Mouse (Mus musculus) B cell, adult 2 months (primary cell): ENCODE results near the gene Hoxa10.

Experiments
- DNase-seq, 2 experiments: peaks; one replicate each; pipeline ENCODE4 v3.0.0; 2022

The Hoxa10 gene

DNA sequence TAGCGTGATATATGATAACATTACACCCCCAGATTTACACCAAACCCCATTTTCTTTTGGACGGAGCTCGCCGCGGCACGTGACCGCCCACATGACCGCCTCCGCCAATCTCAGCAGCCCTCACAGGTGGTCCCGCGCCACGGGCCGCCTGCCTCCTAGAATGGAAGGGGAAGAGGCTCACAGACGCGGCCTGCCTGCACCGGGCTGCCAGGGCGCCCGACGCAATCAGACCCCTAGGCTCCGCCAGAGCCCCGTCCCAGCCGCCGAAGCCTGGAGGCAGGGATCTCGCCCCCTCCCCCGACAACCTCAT lies 23.2 kb downstream of the Hoxa10 start:
- peak; percentile 66 to 73 for DNase-seq

DNA sequence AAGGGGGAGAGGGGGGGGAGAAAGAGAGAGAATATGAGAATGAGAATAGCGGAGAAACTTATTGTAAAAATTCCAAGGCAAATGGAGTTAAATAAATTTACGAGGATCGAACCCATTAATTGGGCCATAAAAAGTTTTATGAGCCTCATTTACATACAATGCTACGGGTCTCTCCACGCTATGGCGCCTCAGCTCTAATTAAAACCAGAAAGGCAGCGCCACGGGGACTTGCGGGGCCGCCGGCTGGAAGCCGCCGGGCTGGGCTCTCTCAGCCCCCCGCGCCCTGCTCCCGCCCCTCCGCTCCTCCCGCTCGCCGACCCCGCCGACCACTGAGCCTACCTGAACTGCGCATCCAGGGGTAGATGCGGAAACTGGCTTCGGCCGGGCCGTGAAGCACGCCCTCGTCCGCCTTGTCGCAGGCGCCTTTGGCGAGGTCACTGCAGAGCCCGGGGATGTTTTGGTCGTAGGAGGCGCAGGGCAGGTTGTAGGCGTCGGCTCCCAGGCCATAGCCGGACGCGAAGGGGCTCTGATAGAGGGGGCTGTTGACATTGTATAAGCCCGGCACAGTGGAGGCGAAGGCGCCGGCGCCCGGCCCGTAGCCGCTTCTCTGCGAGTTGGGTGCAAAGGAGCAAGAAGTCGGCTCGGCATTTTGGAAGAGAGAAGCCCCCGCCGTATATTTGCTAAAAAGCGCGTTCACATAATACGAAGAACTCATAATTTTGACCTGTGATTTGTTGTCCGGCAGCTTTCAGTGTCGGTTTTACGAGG lies 23.8 kb downstream of the Hoxa10 start:
- peak; percentile 48 for DNase-seq

DNA sequence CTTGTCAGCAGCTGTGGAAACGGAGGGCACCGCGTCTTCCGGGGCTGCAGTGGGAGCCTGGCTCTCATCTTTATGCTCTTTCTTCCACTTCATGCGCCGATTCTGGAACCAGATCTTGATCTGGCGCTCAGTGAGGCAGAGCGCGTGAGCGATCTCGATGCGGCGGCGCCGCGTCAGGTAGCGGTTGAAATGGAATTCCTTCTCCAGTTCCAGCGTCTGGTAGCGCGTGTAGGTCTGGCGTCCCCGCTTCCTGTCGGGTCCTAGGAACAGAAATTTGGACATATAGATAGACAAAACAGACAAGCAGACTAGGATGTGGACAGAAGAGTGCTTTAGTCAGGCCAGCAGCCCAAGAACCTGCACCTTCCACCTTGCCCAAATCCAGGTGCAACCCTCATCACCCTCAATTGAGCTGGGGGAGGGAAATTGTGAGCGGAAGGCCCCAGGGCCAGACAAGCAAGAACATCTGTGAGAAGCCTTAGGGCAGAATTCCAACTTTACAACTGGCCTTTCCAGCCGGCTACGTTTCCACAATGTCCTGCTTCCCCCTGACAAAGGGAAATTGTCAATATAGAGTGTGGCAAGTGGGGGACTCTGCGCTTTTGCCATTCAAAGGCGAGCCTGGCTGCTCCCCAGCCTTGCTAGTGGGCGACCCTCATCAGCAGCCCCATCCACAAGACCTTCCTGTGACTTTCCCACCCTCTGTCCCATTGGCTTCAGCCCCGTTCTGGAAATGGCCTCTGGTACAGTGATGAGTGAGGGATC lies 24.7 kb downstream of the Hoxa10 start:
- peak in 1 of 2 experiments; percentile 27 for DNase-seq

DNA sequence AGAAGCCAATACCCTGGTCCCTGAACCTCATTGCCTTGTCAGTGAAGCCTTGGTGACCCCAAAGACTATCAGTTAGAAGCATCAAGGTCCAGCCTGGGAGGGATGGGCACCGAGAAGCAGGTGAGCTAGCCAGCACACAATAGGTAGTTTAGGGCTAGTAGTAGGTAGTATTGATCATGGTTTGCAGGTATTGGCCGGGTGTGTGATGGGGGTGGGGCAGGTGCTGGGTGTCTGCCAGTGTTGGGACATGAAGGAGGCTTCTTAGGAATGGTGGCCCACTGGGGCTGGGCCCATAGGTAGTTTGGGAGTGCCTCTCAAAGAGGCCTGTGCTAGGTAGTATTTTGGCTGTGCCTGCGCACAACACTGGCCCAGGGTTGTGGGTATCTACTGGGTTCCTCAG lies 25.6 kb downstream of the Hoxa10 start:
- peak in 1 of 2 experiments; percentile 24 for DNase-seq

DNA sequence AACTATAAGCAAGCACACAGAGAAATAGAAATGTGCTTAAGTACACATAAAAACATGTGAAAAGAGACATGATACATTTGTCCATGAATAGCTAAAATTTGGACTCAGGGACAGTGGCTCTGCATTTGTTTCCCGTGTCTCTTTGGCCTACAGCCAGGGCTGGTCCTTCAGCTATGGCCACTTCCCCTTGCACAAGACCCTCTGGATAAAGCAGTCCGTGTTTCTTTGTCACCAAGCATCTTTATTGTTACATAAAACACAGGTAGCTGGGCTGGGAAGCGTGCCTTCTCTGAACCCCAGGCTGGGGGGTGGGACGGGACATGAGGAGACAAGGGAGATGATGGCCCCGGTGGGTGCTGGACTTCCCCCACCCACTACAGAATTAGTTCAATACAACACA lies 26.4 kb downstream of the Hoxa10 start:
- no peak for DNase-seq

DNA sequence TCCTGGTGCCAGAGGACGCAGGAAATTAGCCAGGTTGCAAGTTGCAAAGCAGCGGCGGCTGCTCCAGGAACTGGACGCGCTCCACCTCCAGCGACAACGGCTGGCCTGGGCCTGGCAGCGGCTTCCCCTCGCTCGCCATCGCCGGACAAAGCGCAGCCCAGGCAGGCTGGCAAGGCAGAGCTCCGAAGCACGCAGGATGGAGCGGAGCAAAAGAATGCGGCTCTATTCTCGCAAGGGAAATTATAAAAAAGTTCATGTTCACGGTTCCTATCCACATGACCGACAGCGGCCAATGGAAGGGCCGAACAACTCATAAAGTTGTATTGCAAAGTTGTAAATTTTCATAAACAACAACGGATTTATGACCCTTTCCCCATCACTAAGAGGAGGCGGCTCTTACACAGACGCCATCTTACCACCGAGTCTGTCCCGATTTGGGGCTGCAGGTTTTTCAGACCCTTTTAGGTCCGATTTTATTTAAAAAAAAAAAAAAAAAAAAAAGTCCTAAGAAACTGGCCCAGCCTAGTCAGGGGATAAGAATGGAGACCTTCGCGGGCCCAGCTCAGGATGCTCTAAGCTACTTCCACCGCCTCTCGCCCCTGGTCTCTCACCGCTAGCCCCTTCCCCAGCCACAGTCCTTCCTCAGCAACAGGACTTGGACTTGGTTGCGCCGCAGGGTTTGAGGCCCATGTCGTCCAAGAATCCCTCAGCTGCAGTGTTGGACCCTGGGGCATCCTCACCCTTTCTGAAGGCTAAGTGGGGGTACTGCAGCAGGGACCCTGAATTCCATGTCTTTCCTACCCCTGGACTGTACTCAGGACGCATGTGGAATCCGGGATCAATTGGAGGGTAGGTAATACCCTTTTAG lies 27.3 kb downstream of the Hoxa10 start, which contains the start of the genes Hoxa3 and Gm28308:
Gene Hoxa3 (minus strand): TSS at position 218 of the 868 bp plus-strand sequence.
Gene Gm28308 (minus strand): TSS at position 221 of the 868 bp plus-strand sequence.
- peak in 1 of 2 experiments; percentile 46 for DNase-seq

DNA sequence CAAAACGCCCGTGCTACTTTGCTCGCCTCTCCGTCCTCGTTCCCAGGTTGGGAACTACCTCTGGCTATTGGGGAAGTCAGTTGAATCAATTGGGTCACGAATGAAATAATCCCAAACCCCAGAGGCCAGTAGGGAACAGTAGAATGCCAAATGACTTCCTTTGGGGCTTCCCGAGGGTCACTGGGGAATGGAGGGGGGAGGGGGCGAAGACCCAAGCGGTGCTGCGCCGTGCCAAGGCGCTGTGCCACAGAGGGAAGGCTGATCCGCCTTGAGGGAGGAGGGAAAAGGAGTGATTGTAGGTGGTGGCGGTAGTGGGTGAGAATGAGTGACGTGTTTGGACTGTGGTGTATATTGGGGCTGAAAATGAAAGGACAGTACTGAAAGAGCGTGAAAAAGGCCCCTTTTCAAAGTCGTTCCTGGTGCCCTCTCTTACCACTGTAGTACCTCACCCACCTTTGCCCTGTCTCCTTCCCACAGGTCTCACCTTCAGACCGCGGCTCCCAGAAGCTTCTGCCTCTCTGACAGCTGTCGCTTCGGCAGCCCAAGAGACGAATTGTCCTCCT lies 28.0 kb downstream of the Hoxa10 start:
- DNase-seq = no peak

DNA sequence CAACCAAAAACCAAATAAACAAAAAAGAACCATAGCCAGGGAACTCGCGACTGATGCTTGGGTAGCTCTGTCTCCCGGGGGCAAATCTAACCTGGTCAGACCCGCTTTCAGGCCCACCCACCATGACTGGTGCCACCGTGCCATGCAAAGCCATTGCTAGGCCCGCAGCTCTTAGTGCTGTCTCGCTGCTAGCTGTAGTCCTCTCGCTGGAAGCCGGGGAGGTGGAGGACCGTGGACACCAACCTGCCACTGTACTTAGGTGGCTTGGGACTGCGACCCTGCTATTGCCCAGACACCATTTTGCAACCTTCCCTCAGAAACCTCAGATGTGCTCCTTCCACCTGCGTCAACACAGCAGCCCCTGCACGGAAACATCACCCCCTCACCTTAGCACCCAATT lies 28.7 kb downstream of the Hoxa10 start:
- DNase-seq = no peak

DNA sequence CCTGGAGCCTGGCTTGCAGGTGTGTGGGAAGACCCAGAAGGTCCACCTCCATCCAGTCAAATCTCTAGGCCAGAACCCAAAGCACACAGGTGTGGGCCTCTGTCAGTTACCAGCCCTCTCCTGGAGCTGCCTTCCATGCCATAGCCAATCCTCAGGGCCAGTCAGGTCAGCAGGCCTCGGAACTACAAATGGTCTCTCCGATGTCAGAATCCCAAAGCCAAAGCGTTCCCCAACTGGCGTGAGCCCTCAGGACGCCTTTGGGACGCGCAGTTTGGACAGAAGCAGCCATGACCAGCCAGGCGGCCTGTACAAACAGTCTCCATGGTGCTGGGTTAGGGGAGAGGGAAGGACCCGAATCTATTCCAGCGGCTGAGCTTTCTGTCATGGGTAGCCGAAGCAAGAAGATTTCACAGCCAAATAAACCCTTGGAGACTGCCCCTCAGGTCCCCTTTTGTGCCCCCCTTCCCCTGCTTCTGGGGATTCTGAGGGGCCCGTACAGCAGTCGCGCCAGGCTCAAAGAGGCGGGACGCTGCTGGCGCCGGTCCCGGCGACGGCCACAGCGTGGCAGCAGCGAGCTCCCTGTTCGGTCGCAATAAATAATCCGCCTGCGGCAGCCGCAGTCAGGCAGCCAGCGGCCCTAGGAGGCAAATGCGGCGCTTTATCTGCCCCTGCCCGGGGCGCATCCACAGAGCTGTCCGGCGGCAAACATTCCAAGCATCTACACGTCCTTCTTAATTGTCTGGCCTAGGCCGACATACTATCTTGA lies 29.3 kb downstream of the Hoxa10 start:
- DNase-seq = peak; percentile 82 to 84

DNA sequence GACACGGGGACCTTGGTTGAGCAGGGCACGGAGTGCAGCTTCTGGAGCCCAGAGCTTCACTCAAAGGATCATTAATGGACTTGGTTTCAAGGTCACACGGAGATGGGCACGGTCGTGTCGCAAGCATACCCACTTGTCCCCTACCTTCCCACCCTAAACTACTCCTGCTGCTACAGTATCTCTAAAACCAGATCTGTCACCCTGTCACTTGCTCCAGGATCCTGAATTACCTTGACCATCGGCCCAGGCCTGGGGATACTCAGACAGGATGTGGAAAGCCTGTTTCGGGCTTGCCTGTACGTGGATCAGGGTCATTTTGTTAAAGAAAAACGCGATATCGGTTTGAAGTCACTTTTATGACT lies 31.0 kb downstream of the Hoxa10 start:
- DNase-seq = no peak

DNA sequence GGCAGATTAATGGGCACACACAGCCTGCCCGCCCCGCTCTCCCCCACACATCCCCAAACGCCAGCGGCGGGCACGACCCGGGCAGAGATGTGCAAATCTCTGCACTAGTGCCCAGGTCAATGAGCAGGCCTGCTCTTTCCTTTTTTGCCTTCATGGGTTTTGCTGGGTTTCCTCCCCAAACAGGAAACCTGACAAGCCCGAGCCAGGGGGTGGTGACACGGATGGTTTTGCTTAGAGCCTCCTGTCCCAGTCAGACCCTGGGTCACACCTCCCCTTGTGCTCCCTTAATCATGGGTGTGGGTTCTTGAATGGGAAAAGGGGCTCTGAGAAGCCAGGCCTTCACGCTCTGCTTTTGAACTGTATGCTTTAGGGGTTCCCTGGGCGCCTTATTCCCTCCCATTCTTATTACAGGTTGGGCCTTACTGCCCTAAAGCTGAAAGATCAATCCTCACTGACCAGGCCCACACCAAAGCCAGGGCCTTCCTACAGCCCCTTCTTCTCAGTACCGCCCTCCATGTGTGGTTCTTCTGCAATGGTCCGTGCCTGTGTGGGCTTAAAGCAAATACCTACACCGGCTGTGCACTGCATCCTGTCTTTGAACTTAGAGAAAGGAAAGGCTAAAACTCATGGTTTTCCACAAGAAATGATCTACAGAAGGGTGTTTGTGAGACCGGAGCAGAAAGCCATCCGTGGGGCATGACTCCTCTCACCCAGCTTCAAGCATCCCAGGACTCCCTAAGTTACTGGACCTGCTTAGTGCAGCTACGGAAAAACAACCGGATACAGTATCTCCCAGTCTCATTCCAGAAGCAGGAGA lies 31.6 kb downstream of the Hoxa10 start:
- DNase-seq = no peak

DNA sequence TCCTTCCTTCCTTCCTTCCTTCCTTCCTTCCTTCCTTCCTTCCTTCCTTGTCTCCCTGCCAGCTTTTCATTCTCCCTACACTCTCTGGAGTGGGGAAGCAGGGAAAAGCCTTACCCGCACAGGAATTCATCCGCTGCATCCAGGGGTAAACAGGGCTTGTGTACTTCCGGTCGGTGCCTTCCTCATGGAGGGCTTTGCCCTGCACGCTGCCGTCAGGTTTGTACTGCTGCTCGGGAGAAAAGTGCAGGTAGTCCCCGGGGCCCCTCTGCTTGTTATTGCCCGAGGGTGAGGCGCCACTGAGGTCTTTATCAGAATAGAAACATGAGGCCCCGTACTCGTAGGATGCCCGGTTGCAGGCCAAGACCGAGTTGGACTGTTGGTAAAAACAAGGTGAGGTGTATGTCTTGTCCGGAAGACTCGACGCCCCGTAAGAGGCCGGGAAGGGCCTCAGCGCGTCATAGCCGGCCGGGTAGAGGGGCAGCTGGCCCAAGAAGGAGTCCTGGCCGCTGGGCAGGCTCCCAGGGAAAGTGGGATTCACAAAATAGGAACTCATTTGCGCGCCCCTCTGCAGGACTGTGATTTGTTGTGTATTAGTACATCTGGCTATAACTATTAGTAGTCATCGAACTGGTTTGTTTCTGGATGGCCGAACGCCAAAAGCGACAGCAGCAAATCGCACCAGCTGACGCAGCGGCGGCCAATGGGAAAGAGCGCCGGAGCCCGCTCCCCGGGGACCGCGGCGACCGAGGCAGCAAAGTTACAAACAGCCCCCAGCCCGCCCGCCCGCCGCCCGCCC lies 32.4 kb downstream of the Hoxa10 start, which contains the start of gene Hoxa6:
Gene Hoxa6 (minus strand): TSS at position 651 of the 796 bp plus-strand sequence.
- peak in 1 of 2 experiments; percentile 31 for DNase-seq

DNA sequence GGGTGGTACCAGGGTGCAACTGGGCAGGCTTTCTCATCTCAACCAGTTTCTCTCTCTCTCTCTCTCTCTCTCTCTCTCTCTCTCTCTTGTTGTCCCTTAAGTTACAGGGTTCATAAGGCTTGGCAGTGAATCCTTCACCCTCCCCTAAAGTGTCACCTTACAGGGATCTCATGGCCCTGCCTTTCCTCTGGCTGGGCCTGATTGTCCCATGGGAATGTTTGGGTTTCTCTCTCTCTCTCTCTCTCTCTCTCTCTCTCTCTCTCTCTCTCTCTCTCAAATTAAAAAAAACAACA lies 33.0 kb downstream of the Hoxa10 start:
- no peak for DNase-seq

DNA sequence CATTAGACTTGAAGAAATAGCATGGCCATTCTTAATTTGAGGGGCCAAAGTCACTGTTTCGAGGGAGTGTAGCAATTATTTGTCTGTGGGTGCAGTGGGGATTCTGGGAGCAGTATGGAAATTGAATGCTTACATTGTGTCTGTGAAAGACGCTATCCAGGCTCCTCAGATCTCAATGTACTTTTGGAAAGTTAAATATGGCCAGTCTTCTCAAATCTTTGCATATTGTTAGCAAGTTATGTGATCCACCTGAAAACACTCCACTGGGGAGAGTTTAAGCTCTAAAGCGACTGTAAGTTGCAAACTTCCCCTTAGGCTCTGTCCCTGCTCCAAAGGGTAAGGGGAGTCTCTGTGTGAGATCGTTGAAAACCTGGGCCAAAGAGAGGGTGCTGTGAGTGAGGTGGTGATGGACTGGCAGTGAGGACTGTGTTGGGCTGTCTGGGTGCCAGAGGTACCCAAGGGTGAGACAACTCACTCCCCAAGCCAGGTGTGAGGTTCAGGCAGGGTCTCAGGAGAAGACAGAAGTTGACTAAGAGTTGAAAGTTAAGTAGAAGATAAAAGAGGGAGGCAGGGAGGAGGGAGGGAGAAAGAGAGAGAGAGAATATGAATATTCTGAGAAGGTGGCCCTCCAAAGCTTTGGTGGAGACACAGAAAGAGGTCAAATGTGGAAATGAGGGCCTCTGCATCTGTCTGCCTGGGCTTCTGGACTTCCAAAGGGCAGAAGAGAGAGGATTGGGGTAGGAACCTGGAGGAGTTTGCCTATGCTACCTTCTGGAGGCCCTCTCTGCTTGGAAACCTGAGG lies 33.6 kb downstream of the Hoxa10 start:
- DNase-seq = no peak

DNA sequence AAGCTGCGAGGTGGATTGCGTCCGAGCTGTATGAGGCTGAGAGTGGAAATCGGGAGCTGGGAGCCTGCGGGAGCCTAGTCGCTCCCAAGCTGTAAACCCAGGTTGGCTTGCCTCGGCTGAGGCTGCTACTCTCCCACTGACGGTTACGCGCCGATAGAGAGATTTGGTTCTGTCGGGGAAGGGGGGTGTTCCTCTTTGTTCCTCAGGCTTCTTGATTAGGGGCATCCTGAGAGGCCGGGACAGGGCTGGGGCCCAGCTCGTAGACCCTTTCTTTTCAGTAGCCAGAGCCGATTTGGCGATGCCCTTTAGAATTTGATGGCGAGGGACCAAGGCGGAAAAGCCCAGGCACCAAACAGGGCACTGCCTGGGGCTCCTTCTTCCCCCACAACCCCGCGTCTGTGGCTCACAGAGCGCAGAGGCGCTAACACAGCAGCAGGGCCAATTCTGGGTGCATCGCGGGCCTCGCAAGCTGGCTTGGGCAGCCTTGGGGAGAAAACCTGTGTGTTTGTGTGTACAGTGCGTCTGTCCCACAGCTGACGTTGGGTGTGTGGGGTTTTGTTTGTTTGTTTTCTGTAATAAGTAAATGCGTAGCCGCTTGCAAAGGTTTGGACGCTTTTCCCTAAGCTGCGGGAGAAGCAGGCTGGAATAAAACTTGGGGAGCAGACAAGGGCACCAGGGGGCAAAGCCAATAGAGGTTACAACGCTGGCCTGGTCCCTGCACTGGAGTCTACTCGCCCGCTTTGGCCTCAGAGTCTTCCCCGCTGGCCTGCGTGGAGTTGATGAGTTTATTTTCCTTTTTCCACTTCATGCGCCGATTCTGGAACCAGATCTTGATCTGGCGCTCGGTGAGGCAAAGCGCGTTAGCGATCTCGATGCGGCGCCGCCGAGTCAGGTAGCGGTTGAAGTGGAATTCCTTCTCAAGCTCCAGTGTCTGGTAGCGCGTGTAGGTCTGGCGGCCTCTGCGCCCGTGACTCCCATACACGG lies 34.7 kb downstream of the Hoxa10 start:
- DNase-seq = no peak

DNA sequence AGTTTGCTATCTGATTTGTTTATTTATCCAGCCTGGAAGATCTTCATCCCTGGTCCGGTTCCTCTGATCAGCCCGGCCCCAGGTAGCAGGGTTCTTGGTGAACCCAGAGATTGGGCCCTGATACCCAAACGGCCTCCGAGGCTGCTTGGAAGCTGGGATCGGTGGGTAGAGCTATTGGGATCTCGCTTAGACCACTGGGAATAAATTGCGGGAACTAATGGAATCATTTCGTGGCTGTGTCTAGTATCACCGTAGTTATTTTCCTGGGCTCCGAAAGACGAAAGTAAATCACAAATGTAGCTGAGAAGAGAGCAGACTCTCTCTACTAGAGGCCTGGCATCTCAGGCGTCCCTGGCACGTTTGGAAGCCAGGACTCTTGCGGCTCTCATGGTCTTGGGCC lies 35.4 kb downstream of the Hoxa10 start:
- no peak for DNase-seq

DNA sequence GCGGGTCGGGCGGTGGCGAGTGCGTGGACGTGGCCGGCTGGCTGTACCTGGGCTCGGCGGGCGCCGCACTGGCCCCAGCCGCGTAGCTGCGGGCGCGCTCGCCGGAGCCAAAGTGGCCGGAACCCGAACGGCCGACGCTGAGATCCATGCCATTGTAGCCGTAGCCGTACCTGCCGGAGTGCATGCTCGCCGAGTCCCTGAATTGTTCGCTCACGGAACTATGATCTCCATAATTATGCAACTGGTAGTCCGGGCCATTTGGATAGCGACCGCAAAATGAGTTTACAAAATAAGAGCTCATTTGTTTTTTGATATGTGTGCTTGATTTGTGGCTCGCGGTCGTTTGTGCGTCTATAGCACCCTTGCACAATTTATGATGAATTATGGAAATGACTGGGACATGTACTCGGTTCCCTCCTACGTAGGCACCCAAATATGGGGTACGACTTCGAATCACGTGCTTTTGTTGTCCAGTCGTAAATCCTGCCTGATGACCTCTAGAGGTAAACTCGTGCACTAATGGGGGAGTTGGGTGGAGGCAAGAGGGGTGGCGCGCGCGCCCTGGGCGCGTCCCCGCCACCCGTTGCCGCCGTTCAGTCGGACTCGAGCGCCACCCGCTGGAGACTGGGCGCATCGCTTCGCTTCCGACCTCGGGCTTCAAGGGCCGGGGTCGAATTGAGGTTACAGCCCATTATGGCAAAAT lies 36.5 kb downstream of the Hoxa10 start, which contains the start of gene Hoxa5:
Gene Hoxa5 (minus strand): TSS at position 538 of the 703 bp plus-strand sequence.
- DNase-seq = no peak
